Mouse (Mus musculus) kidney, embryonic 14.5 days (tissue): Measurements from ENCODE around the gene Cks1b. TPM values are rescaled to one million over a fixed set of nuclear protein-coding genes. Genes with fewer than 3 reads are reported as not detected.
"Not testable (repeated sequence)": the region's sequence is repeated elsewhere in the genome, so short reads cannot be mapped to it uniquely, and the experiment has no call there.

ENCODE experiments used
- ATAC-seq: fragments of 200-750 bp; cut with Nextera tagmentation; 2 replicates; pipeline ENCODE4 v1.8.0; 2017; ENCODE audit warnings: moderate number of reproducible peaks, mild to moderate bottlenecking, moderate TSS enrichment, moderate library complexity; ENCODE audit not compliant: low FRiP score, low TSS enrichment
- H3K27ac ChIP-seq: fragments of 300-500 bp; sonication (generic); 2 replicates; pipeline ENCODE4 v1.5.1; 2014; ENCODE audit warnings: low read depth, mild to moderate bottlenecking, low read length, moderate library complexity, mixed read lengths
- H3K27me3 ChIP-seq: fragments of 300-500 bp; sonication (generic); 2 replicates; pipeline ENCODE4 v1.6.1; 2014; ENCODE audit warnings: mild to moderate bottlenecking, low read length; ENCODE audit not compliant: control insufficient read depth, insufficient read depth
- H3K36me3 ChIP-seq: fragments of 300-500 bp; sonication (generic); 2 replicates; pipeline ENCODE4 v1.6.1; 2014; ENCODE audit warnings: low read length, mixed read lengths; ENCODE audit not compliant: control insufficient read depth, insufficient read depth
- H3K4me1 ChIP-seq: fragments of 300-500 bp; sonication (generic); 2 replicates; pipeline ENCODE4 v1.6.1; 2014; ENCODE audit warnings: low read length, mixed read lengths; ENCODE audit not compliant: control insufficient read depth, insufficient read depth
- H3K4me2 ChIP-seq: fragments of 300-500 bp; sonication (generic); replicated peaks from 2 replicates; pipeline ENCODE4 v1.6.1; 2014; ENCODE audit warnings: low read depth, mild to moderate bottlenecking, low read length
- H3K4me3 ChIP-seq: fragments of 300-500 bp; sonication (generic); 2 replicates; pipeline ENCODE4 v1.5.1; 2014; ENCODE audit warnings: mild to moderate bottlenecking, low read length
- H3K9ac ChIP-seq: fragments of 300-500 bp; sonication (generic); 2 replicates; pipeline ENCODE4 v1.6.1; 2014; ENCODE audit warnings: low read depth, mild to moderate bottlenecking, low read length, moderate library complexity
- H3K9me3 ChIP-seq: fragments of 300-500 bp; sonication (generic); 2 replicates; pipeline ENCODE4 v1.6.1; 2016; ENCODE audit warnings: low read length; ENCODE audit not compliant: control insufficient read depth
- WGBS: fragments of 180-500 bp; shearing (Covaris S2); extraction: QIAGEN DNeasy Blood & Tissue Kit; methylation state at CpG from one replicate; pipeline ENCODE4 v1.1.7; 2014; 5-methylcytosine and 5-hydroxymethylcytosine counted together
- polyA plus RNA-seq: library from polyadenylated mRNA; unstranded; fragments of >200 nt; fragmentation: Nextera tagmentation; extraction: Ambion mirVana; gene quantifications from 2 replicates; pipeline ENCODE4 v1.2.1, GENCODE M21; 2014

The Cks1b gene
- polyA plus RNA-seq, 1 experiment from 2014 or later: 632 TPM

DNA sequence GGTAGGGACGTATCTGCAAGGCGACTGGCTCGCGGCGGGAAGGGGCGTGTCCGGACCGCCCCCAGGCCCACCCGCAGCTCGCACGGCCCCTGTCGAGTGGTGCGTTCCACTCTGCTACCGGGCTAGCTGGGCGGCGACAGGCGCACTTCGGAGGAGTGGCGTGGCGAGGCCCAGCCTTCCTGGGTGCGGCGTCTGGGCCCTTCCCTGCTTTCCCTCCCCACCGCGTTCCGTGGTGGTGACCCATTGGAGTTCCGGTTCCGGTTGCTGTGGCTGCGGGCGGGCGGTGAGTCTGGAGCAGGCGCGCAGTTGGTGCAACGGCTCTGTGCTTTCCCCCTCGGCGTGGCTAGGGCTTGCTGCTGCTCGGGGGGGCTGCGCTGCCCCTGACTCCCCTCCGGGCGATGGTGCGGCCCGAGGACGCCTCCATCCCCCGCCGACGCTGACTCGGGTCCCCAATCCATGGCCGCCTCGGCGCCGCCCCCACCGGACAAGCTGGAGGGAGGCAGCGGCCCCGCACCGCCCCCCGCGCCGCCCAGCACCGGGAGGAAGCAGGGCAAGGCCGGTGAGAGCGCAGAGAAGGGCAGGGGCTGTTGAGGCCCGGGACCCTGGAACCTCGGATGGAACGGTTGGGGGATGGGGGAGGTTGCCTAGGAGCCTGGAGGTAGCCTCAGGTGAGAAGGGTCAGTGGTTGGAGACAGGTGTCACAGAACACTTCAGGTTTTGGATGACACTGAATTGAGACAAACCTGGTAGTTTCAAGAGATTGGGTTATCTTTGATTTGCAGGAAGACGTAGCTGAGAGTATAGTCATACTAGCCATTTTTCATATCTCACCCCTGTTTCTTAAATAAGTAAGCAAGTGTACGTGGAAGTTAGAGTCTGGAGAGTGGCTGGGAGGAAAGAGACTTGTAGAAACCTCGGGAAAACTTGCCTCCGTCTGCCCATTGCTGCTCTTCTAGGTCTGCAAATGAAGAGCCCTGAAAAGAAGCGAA, 12.3 kb upstream of the Cks1b start, which contains the start of gene Pygo2:
Gene Pygo2 (plus strand): TSS at position 44 of the 989 bp plus-strand sequence.
- peaks cover 9% of the 10 kb centered on the region for H3K4me1 ChIP-seq
- H3K4me2 ChIP-seq: peak within 1 kb of the TSS; percentile 48
- 2% methylated on average over 67 of the region's 68 CpGs for WGBS
- H3K27me3 ChIP-seq: no peaks in the 10 kb centered on the region
- H3K36me3 ChIP-seq: peaks cover 53% of the 10 kb centered on the region
- H3K27ac ChIP-seq: peak within 1 kb of the TSS; percentile 89
- peak within 1 kb of the TSS; percentile 71 for H3K9ac ChIP-seq
- H3K9me3 ChIP-seq: no peaks in the 10 kb centered on the region
- ATAC-seq: peak; percentile 97
- peak within 1 kb of the TSS; percentile 72 for H3K4me3 ChIP-seq

DNA sequence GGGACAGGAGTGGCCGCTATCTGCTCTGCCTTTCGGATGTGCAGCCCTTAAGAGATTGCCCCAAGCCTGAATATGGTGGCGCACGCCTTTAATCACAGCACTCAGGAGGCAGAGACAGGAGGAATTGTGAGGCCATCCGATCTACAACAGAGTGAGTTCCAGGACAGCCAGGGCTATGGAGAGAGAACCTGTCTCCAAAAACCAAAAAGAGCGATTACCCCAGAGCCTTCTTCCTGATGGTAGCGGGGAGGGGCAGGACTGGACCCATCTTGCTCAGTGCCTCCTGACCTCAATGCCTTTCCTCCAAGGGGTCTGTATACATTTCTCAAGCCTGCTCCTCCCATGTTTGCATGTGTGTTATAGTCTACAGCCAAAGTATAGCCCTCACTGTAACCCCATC, 10.8 kb upstream of the Cks1b start:
- Histone ChIP-seq H3K4me1 (peaks cover 15% of the 10 kb centered on the region), H3K36me3 (peaks cover 60% of the 10 kb centered on the region)
- H3K4me2 ChIP-seq, H3K27me3 ChIP-seq, H3K9me3 ChIP-seq, H3K27ac ChIP-seq, H3K9ac ChIP-seq, ATAC-seq, H3K4me3 ChIP-seq: not testable (repeated sequence)
- WGBS: 94% methylated on average over 6 of the region's 7 CpGs

DNA sequence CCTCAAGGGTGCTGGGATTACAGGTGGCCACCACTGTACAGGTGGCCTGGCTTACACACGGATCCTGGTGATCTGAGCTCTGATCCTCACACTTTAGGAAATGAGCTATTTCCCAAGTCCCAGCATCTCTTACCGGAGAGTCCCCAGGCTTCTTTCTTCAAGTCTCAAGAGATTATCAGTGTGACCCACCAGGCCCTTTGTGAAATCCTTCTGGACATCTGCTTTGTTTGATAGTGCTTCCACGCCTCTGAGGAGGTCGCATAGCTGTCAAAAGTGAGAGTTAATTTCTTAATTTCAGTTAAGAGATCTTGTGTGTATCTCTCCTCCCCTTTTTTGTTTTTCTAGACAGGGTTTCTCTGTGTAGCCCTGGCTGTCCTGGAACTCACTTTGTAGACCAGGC, 7.7 kb upstream of the Cks1b start:
- 88% methylated on average over 4 of the region's 4 CpGs for WGBS
- Histone ChIP-seq H3K36me3 (peaks cover 46% of the 10 kb centered on the region), H3K27me3 (no peaks in the 10 kb centered on the region), H3K4me2 (no peak overlapping the region), H3K9me3 (no peaks in the 10 kb centered on the region), H3K9ac (no peak overlapping the region), H3K4me3 (no peak overlapping the region), H3K4me1 (peaks cover 33% of the 10 kb centered on the region), H3K27ac (no peak overlapping the region)
- no peak for ATAC-seq

DNA sequence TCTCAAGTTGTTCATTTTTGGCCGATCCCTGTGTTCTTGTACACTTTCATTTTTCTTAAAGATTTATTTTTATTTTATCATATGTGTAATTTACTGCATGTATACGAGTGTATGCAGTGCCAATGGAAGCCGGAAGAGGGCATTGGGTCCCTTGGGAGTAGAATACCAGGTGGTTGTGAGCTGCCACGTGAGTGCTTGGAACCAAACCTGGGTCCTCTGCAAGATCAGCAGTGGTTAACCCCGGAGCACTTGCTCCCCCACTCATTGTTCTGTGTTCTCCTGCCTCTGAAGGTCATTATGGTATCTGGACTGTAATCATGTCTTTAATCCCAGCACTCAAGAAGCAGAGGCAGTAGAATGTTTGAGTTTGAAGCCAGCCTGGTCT, 7.0 kb upstream of the Cks1b start:
- no peak for ATAC-seq
- H3K4me1 ChIP-seq: peaks cover 37% of the 10 kb centered on the region
- H3K4me2 ChIP-seq: no peak overlapping the region
- 75% methylated on average over 5 of the region's 5 CpGs for WGBS
- no peaks in the 10 kb centered on the region for H3K27me3 ChIP-seq
- H3K36me3 ChIP-seq: peaks cover 46% of the 10 kb centered on the region
- H3K4me3 ChIP-seq: no peak overlapping the region
- no peak overlapping the region for H3K9ac ChIP-seq
- no peak overlapping the region for H3K27ac ChIP-seq
- no peaks in the 10 kb centered on the region for H3K9me3 ChIP-seq

DNA sequence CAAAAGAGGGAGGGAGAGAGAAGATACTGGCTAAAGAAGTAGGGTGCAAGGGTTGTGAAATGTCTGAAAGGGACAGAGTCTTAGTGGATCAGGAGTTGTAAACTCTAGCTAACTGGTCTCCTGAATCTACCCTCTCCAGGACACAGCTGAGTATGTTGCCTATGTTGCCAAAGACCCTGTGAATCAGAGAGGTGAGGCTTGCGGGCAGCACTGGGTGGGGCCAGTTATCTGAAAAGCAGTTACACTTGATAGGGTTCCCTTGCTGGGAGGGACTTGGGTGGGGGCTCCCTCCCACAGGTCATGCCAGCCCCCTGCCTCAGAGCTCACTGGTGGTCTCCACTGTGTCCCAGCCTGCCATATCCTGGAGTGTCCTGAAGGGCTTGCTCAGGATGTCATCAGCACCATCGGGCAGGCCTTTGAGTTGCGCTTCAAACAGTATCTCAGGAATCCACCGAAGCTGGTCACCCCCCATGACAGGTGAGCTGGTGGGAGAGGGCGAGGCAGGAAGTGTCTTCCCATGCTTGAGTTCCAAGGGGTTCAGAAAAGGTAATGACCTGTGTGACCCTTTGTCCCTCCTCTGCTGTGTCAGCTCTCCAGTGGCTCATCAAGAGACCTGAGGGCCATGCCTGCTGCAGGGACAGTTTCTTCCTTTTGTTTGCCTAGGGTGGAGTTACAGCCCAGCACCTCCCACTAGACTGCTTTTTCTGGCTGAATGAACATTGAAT, 6.4 kb upstream of the Cks1b start:
- Histone ChIP-seq H3K36me3 (peaks cover 46% of the 10 kb centered on the region), H3K27ac (0 out of 2 replicates have a peak overlapping the region, but pooled peaks have one; percentile 2), H3K27me3 (no peaks in the 10 kb centered on the region), H3K4me1 (peaks cover 42% of the 10 kb centered on the region), H3K9me3 (no peaks in the 10 kb centered on the region), H3K4me2 (0 out of 2 replicates have a peak overlapping the region, but pooled peaks have one; percentile 2), H3K4me3 (no peak overlapping the region), H3K9ac (no peak overlapping the region)
- ATAC-seq: no peak
- 56% methylated on average over 5 of the region's 5 CpGs for WGBS

DNA sequence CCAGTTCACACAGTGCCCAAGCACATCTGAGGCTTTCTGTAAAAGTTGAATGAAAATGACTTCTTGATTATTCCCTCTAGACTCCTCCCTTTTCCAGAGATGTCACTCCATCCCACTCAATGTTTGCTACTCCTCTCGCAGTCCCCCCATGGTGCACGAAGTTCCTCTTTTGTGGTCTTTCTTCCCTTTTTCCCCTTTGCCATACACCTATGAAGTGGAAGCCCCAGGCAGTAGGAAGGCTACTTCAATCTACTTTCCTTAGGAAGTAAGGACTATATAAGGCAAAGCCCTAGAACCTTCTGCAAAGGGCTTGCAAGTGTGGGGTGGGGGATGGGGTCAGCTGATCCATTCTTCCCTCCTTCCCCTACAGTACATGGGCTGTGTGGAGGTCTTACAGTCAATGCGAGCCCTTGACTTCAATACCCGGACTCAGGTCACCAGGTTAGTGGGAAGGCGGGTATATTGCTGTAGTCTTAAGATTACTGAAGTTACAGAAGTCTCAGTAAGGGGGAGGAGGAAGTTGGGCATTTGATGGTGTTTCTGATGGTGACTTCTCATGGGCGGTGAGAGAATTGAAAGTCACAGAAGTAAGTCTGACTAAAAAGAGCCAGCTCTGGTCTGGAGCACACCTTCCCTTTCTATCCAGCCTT, 4.5 kb upstream of the Cks1b start:
- Histone ChIP-seq H3K4me1 (peaks cover 42% of the 10 kb centered on the region), H3K36me3 (peaks cover 41% of the 10 kb centered on the region), H3K27me3 (no peaks in the 10 kb centered on the region), H3K4me3 (peak overlapping the region; percentile 57), H3K9ac (peak overlapping the region; percentile 70; the same call in 1 of the 2 replicates), H3K4me2 (peak overlapping the region; percentile 88), H3K9me3 (no peaks in the 10 kb centered on the region), H3K27ac (peak overlapping the region; percentile 91; the same call in 1 of the 2 replicates)
- no peak for ATAC-seq
- WGBS: 63% methylated on average over 6 of the region's 6 CpGs

DNA sequence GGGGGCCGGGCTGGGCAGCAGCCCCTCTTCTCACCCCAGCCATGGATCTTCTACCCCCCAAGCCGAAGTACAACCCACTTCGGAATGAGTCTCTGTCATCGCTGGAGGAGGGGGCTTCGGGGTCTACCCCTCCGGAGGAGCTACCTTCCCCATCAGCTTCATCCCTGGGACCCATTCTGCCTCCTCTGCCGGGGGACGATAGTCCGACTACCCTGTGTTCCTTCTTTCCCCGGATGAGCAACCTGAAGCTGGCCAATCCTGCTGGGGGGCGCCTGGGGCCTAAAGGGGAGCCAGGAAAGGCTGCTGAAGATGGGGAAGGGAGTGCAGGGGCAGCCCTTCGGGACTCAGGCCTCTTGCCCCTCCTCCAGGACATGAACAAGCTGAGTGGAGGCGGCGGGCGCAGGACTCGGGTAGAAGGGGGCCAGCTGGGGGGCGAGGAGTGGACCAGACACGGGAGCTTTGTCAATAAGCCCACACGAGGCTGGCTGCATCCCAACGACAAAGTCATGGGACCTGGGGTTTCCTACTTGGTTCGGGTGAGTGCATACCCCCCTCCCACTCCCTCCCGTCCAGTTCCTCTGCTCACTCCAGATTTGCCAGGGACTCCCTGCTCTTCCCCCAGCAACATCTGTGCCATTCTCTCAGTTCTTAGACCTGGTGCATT, 3.8 kb upstream of the Cks1b start:
- peak overlapping the region; percentile 91 for H3K27ac ChIP-seq
- ATAC-seq: no peak

DNA sequence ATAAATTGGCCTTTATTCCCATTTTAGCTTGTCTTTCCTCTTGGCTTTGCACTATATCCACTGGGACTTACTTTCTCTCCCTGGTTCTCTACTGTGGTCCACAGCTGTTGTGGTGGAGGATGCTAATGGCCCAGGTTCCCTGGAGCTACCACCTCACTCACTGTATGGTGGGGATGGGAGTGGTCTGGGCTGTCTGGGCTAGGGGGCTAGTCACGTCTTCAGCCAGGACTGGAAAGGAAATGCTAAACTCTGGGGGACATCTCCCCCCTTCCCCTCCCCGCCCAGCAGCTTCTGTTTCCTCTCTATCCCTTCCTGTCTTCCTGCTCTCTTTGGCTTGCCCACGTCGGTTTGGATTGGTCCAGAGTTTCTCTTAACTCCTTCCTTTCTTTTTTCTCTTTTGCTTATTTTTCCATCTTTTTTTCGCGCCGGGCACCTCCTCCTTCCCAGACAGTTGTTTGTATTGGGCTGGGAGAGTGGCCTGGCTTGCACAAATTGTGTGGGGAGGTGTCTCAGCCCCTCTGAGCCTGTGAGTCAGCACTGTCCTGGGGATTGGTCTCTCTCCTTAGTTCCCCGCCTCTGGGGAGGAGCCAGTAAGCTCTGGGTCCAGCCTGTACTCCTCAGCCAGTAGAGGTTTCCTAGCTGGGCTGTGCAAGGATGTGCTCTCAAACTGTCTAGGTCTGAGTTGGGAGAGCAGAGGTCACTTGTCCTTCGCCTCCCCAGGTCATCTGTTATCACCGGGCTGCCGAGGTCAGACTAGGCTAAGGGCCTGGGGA, 3.0 kb upstream of the Cks1b start:
- Histone ChIP-seq H3K4me3 (peak overlapping the region; percentile 57), H3K27me3 (no peaks in the 10 kb centered on the region), H3K36me3 (peaks cover 32% of the 10 kb centered on the region), H3K4me1 (peaks cover 50% of the 10 kb centered on the region), H3K27ac (peak overlapping the region; percentile 91), H3K4me2 (peak overlapping the region; percentile 88), H3K9ac (peak overlapping the region; percentile 70; the same call in 1 of the 2 replicates), H3K9me3 (no peaks in the 10 kb centered on the region)
- WGBS: 2% methylated on average over 11 of the region's 11 CpGs
- ATAC-seq: peak; percentile 83

More for the DNA sequence above, 3.8 kb upstream of the Cks1b start:
- H3K4me3 ChIP-seq: peak overlapping the region; percentile 57
- H3K27me3 ChIP-seq: no peaks in the 10 kb centered on the region
- WGBS: 3% methylated on average over 22 of the region's 22 CpGs
- H3K4me1 ChIP-seq: peaks cover 43% of the 10 kb centered on the region
- peak overlapping the region; percentile 70 for H3K9ac ChIP-seq
- peaks cover 34% of the 10 kb centered on the region; the same call in 1 of the 2 replicates for H3K36me3 ChIP-seq
- H3K4me2 ChIP-seq: peak overlapping the region; percentile 88
- H3K9me3 ChIP-seq: no peaks in the 10 kb centered on the region
